In genomic region chr9:108853635-108854240, GRCm38 (mm10) we compare ENCODE assay signal across 8 mouse cellular contexts. TPM values are rescaled to one million over a fixed set of nuclear protein-coding genes. Genes with fewer than 3 reads are reported as not detected.
DNase-seq lines count a peak whose midpoint lies in the region; ATAC-seq lines count a peak whose summit lies in the region.

No protein-coding gene starts in this region.

- H3K36me3 ChIP-seq in embryonic facial prominence, embryonic 13.5 days = peaks cover 27% of the 10 kb centered on the region
- H3K36me3 ChIP-seq in limb, embryonic 12.5 days = peaks cover 26% of the 10 kb centered on the region
- peaks cover 61% of the 10 kb centered on the region for H3K36me3 ChIP-seq in midbrain, embryonic 14.5 days (ENCODE audit: control insufficient read depth, insufficient read depth, low read length)

- peak; percentile 81 for ATAC-seq in embryonic facial prominence, embryonic 13.5 days (ENCODE audit: insufficient number of reproducible peaks, insufficient read depth, low FRiP score, low TSS enrichment, low read depth)
- ATAC-seq in limb, embryonic 12.5 days (ENCODE audit: insufficient number of reproducible peaks, insufficient read depth, low FRiP score, low TSS enrichment, low read depth) = peak; percentile 81
- ATAC-seq in midbrain, embryonic 14.5 days (ENCODE audit: low FRiP score, low TSS enrichment) = peak; percentile 89

- peak overlapping the region; percentile 91 for H3K27ac ChIP-seq in embryonic facial prominence, embryonic 13.5 days
- peak overlapping the region; percentile 84 for H3K27ac ChIP-seq in limb, embryonic 12.5 days
- peak overlapping the region; percentile 66 for H3K27ac ChIP-seq in midbrain, embryonic 14.5 days (replicated peaks; ENCODE audit: low read depth, low read length)

- peaks cover 26% of the 10 kb centered on the region for H3K4me1 ChIP-seq in embryonic facial prominence, embryonic 13.5 days
- peaks cover 17% of the 10 kb centered on the region for H3K4me1 ChIP-seq in limb, embryonic 12.5 days (replicated peaks)
- H3K4me1 ChIP-seq in midbrain, embryonic 14.5 days (ENCODE audit: control insufficient read depth, insufficient read depth, low read length) = peaks cover 4% of the 10 kb centered on the region; the same call in 1 of the 2 replicates

- H3K27me3 ChIP-seq in embryonic facial prominence, embryonic 13.5 days = no peaks in the 10 kb centered on the region
- no peaks in the 10 kb centered on the region for H3K27me3 ChIP-seq in limb, embryonic 12.5 days
- peaks cover 4% of the 10 kb centered on the region; the same call in 1 of the 2 replicates for H3K27me3 ChIP-seq in midbrain, embryonic 14.5 days (ENCODE audit: control insufficient read depth, insufficient read depth, low read length)

- H3K9me3 ChIP-seq in embryonic facial prominence, embryonic 13.5 days = no peaks in the 10 kb centered on the region
- H3K9me3 ChIP-seq in limb, embryonic 12.5 days = no peaks in the 10 kb centered on the region
- no peaks in the 10 kb centered on the region for H3K9me3 ChIP-seq in midbrain, embryonic 14.5 days (ENCODE audit: control insufficient read depth, low read length)

- peak overlapping the region; percentile 77 for H3K4me2 ChIP-seq in embryonic facial prominence, embryonic 13.5 days
- peak overlapping the region; percentile 65 for H3K4me2 ChIP-seq in limb, embryonic 12.5 days
- peak overlapping the region; percentile 92 for H3K4me2 ChIP-seq in midbrain, embryonic 14.5 days (ENCODE audit: low read length)

- peak; percentile 89 to 92 for DNase-seq in B cell, adult 2 months
- DNase-seq in adrenal gland, postnatal 4 days (ENCODE audit: low spot score in 2 of 2) = peak; percentile 62 to 82
- peak; percentile 100 for DNase-seq in heart, adult 11 months
- peak; percentile 95 for DNase-seq in kidney, adult 11 months
- peak; percentile 97 for DNase-seq in midbrain, embryonic 14.5 days
- DNase-seq in spleen, postnatal 36 days (ENCODE audit: low spot score in 2 of 2) = peak; percentile 92 to 93

- 2% methylated on average over 25 of the region's 25 CpGs for WGBS in embryonic facial prominence, embryonic 13.5 days
- 3% methylated on average over 25 of the region's 25 CpGs for WGBS in limb, embryonic 12.5 days
- WGBS in midbrain, embryonic 14.5 days = 2% methylated on average over 25 of the region's 25 CpGs

- peak overlapping the region; percentile 87 for H3K4me3 ChIP-seq in embryonic facial prominence, embryonic 13.5 days
- peak overlapping the region; percentile 75 for H3K4me3 ChIP-seq in limb, embryonic 12.5 days (replicated peaks)
- H3K4me3 ChIP-seq in midbrain, embryonic 14.5 days (replicated peaks; ENCODE audit: low read depth, low read length) = peak overlapping the region; percentile 70

- H3K9ac ChIP-seq in embryonic facial prominence, embryonic 13.5 days = peak overlapping the region; percentile 83
- peak overlapping the region; percentile 79 for H3K9ac ChIP-seq in limb, embryonic 12.5 days (replicated peaks)
- peak overlapping the region; percentile 65 for H3K9ac ChIP-seq in midbrain, embryonic 14.5 days (replicated peaks; ENCODE audit: low read length)

RNA-seq across cellular contexts. Expression of gene Slc26a6, which starts 0.7 kb away (rescaled TPM):
- 10 to 100 TPM; 11.4 to 11.9 TPM for total RNA-seq in adrenal gland, postnatal 4 days (2021)
- 20.4 and 22.7 TPM in 2 replicates for polyA plus RNA-seq in embryonic facial prominence, embryonic 13.5 days (2015; fragmentation: Nextera tagmentation; extraction: Ambion mirVana)
- 16.3 and 20.1 TPM in 2 replicates for polyA plus RNA-seq in limb, embryonic 12.5 days (2016; fragmentation: Nextera tagmentation; extraction: Ambion mirVana)
- 16.6 and 18.2 TPM in 2 replicates for polyA plus RNA-seq in midbrain, embryonic 14.5 days (2014; fragmentation: Nextera tagmentation; extraction: Ambion mirVana)

RNA-seq across cellular contexts. Expression of gene Celsr3, which starts 27.6 kb away (rescaled TPM):
- total RNA-seq in adrenal gland, postnatal 4 days (2021) = 10 to 100 TPM; 11.0 to 13.6 TPM
- polyA plus RNA-seq in embryonic facial prominence, embryonic 13.5 days (2015; fragmentation: Nextera tagmentation; extraction: Ambion mirVana) = 0.51 and 0.56 TPM in 2 replicates
- 0.14 and 0.30 TPM in 2 replicates for polyA plus RNA-seq in limb, embryonic 12.5 days (2016; fragmentation: Nextera tagmentation; extraction: Ambion mirVana)
- 19.5 and 20.7 TPM in 2 replicates for polyA plus RNA-seq in midbrain, embryonic 14.5 days (2014; fragmentation: Nextera tagmentation; extraction: Ambion mirVana)

RNA-seq across cellular contexts. Expression of gene Nckipsd, which starts 45.6 kb away (rescaled TPM):
- total RNA-seq in adrenal gland, postnatal 4 days (2021) = 10 to 100 TPM; 10.9 to 14.5 TPM
- polyA plus RNA-seq in embryonic facial prominence, embryonic 13.5 days (2015; fragmentation: Nextera tagmentation; extraction: Ambion mirVana) = 19.0 and 21.5 TPM in 2 replicates
- polyA plus RNA-seq in limb, embryonic 12.5 days (2016; fragmentation: Nextera tagmentation; extraction: Ambion mirVana) = 19.3 and 21.6 TPM in 2 replicates
- 24.3 and 27.4 TPM in 2 replicates for polyA plus RNA-seq in midbrain, embryonic 14.5 days (2014; fragmentation: Nextera tagmentation; extraction: Ambion mirVana)

Comparison
In these comparisons a context has a peak if more than half of its experiments do, and no peak if none do; other contexts are left out.
1. Peak in every context shown above with its lines: DNase-seq, ATAC-seq, H3K4me3 ChIP-seq and H3K27ac ChIP-seq.
2. RNA of gene Celsr3, which starts 27.6 kb away (polyA plus RNA-seq): 19.5 to 20.7 TPM in midbrain, embryonic 14.5 days; 0.51 to 0.56 TPM in embryonic facial prominence, embryonic 13.5 days and 0.14 to 0.30 TPM in limb, embryonic 12.5 days; every median in the first group is over 10 times any median in the second.